Mouse (Mus musculus) embryo, embryonic 10 days (tissue): ENCODE data around the gene Olfr1386.
"Not testable (repeated sequence)": the region's sequence is repeated elsewhere in the genome, so short reads cannot be mapped to it uniquely, and the experiment has no call there.

Experiments used
- DNase-seq: peaks from one replicate; pipeline ENCODE4 v3.0.0-alpha.2; 2015; ENCODE audit warnings: low spot score

Gene Olfr1386

DNA sequence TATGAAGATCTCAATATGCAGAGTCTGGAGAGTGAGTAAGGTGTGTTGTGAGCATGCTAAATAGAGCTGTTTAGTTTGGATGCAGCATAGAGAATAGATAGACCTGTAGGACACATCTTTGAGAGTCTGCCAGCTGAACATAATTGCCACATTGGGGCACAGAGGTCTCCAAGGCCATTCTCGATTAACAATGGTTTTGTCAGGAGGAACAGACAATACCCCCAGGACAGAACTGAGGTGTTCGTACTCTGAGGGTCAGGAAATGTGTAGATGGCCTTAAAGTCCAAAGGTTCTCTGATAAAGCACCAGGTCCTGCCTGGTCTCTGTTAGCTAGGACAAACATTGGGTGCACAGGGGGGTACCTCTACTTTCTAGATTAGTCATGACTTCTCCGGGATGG lies at the start of gene Olfr1386:
Olfr1386 (plus strand) TSS at position 301 of the 400 bp plus-strand sequence.
- not testable (repeated sequence) for DNase-seq

- DNase-seq, result no peak
These were observed 42.1 kb upstream of the Olfr1386 start, which contains the start of gene Olfr1389 for GRCm38 (mm10) chr11:49422767-49423166. Gene Olfr1389, plus strand, starts transcription at chr11:49423067.

DNA sequence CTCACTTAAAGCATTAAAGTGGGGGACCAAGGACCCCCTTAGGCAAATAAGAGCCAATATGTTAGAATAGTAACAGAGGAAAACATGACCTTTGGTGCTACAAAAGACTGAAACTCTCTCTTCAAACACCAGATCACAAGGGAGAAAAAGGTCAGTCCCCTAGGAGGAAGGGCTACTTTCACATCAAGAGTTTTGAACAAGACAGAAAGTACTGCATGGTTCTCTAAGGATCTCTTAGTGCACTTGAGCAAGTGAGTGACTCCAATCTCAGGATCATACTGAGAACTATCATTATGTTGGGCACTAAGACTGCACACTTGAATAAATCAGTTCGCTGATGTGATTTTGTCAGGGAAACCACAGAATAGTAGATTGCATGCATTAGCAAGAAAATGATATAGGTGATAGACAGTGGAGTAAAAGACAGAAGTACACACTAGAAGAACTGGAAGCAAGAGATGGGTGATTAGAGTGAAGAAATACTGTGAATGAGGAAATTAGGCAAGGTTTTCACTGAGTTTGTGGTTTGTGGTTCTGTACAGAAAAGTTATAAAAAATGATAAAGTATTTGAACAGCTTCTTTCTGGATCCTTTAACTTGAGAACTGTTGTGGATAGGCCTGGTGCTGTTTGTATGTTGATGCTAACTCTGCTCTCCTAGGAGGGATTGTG lies 39.5 kb upstream of the Olfr1386 start:
- no peak for DNase-seq

DNA sequence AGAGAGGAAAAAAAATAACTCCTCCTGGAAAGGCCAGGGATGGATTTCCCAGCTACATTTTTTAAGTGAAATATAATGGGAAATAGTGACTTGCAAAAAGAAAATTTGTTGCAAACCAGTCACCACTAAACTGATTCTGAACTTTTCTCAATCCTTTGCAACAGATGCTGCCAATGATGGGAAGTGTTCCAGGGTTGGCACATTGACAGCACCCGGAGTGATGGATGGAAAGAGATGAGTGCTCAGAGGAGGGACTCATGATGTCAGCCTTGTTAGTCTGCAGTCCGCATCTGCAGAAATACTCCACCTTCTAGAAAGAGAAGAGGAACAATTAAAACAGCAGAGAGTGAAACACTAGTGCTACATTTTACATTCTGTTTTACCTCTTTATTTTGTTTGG lies 35.2 kb upstream of the Olfr1386 start:
- no peak for DNase-seq

DNA sequence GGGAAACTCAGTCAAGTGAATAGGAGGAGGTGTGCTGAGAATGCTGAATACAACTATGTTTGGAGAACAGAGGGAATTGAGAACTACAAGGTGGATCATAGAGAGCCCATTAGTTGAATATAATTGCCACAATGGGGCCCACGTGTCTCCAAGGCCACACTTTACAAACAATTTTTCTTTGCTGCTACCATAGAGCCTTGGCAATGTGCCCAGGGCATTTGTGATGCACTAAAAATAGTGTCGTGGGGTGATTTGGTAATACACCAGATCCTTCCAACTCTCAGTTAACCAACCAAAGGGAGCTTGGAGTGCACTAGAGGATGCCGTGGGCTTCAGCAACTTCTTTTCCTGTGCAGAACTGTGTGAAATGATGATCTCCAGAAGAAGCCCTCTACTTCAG lies 28.4 kb upstream of the Olfr1386 start, which contains the start of gene Olfr1388:
Olfr1388 (plus strand) TSS at position 214 of the 400 bp plus-strand sequence.
- DNase-seq, result no peak

GRCm38 (mm10) chr11:49455043-49455442 lies 9.8 kb upstream of the Olfr1386 start, which contains the start of gene Olfr1387:
Gene Olfr1387, plus strand, starts transcription at chr11:49455343.
- DNase-seq, result no peak

DNA sequence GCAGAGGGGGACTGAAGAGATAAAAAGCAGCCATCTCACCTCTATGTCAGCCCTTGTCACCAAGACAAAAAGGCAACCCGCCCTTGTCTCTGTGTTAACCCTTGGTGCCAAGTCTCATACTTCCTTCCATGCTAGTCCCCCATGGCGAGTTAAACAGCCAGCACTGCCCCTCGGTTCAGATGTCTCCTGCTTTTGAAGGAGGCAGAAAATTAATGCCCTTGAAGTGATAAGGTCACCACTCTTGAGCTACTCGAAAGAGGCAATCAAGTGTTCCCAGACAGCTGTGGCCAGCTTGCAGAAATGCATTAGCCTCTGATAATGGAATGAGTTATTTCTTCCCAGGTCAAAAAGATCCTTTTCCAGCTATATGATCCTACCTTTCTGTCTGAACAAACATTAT lies 21.1 kb downstream of the Olfr1386 start:
- peak; percentile 3 for DNase-seq

- DNase-seq, result not testable (repeated sequence)
These were observed 23.9 kb downstream of the Olfr1386 start, which contains the start of gene Olfr1385 for GRCm38 (mm10) chr11:49488770-49489169. Gene Olfr1385, plus strand, starts transcription at chr11:49489070.

DNA sequence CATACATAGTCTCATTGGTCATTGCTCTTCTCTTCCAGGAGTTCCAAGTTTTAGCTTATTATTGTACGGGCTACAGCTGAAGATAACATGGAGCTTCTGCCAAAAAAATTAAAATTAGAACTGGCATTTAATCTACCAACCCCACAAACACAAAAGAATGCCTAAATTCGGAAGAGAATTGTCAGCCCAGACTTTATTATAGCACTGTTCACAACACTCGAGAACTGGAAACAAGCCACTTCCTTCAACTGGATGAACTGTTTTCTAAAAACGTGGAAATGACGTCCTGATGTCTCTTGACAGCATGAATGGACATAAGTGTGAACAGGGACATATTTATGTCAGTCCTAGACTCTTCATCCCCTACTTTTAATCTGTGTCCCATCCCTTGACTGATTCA lies 53.2 kb downstream of the Olfr1386 start:
- DNase-seq, result no peak

GRCm38 (mm10) chr11:49519348-49519747 lies 54.5 kb downstream of the Olfr1386 start, which contains the start of gene Olfr1383:
Gene Olfr1383, plus strand, starts transcription at chr11:49519648.
- DNase-seq, result no peak
